Mouse (Mus musculus) mouse trophoblast stem cell (cell line): ENCODE measurements around the gene Mpped2.

ENCODE experiments used
- in situ Hi-C, 2 experiments: fragments of 300-500 bp; cut with MseI, MboI; formaldehyde crosslinking; loops; 2 replicates in 1 of 2; 3 replicates in 1 of 2; pipeline ENCODE4 v1.15.1; 2025

Mpped2 gene

DNA sequence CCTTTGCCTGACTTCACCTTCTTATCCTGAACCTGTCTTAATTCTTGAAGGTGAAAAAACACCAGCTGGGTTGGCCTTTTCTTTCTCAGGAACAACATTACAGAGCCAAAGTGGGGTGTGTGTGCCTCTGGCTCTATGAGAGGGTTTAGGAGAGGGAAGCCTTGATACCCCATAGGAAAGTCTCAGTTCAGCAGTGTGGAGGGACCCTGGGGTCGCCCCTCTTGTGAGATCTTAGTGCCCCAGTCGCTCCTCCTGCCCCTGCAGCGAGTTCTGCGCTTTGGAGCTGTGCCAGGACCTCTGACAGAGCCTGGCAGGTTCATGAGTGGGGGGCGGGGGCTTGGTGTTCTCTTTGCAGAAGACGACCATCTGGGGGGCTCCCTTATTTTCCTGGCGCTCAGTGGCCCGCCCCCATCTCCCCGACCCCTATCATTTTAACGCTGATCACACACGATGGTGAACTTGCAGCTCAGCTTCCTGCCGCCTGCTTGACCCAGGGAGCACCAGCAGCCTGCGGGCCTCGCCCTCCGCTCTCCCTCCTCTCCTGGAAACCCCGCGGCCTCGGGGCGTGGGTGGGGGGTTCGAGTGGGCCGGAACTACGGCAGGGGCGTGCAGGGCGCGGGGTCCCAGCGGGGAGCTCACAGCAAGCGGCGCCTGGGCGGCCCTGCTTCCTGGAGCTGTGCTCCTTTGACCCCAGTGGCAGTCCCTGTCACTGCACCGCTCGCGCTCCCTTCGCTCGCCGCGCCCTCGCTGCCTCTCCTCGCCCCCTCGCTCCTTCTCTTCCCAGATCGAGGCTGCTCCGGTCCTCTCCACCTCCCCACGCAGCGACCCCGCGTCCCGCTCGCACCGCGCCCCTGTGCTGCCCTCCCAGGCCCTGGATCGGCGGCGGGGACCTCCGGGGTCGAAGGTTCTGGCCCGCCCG is at the start of gene Mpped2:
Mpped2 (plus strand) TSS at position 487 of the 919 bp plus-strand sequence.
- in situ Hi-C loops = loop anchor here in 1 of 2 experiments (25.0 kb wide), 2 partner anchors 256 to 269 kb away; partner anchors contain the start of gene Arl14ep

DNA sequence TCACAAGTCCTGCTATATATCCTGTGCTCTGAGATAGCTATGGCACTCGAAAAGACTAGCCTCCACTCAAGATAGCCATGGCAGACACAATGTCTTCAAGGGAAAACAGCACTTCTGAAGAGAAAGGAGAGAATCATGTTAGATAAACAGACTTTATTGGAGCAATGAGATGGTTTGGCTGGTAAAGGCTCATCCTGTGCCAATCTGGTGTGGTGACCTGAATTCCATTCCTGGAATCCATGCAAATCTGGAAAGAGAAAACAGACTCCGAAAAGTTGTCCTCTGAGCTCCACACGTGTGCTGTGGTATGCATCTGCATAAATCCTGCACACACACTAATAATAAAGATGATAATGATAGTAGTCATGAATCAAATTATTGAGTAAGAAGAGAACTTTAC is 48.3 kb upstream of the Mpped2 start:
- in situ Hi-C loops = no loop called here

DNA sequence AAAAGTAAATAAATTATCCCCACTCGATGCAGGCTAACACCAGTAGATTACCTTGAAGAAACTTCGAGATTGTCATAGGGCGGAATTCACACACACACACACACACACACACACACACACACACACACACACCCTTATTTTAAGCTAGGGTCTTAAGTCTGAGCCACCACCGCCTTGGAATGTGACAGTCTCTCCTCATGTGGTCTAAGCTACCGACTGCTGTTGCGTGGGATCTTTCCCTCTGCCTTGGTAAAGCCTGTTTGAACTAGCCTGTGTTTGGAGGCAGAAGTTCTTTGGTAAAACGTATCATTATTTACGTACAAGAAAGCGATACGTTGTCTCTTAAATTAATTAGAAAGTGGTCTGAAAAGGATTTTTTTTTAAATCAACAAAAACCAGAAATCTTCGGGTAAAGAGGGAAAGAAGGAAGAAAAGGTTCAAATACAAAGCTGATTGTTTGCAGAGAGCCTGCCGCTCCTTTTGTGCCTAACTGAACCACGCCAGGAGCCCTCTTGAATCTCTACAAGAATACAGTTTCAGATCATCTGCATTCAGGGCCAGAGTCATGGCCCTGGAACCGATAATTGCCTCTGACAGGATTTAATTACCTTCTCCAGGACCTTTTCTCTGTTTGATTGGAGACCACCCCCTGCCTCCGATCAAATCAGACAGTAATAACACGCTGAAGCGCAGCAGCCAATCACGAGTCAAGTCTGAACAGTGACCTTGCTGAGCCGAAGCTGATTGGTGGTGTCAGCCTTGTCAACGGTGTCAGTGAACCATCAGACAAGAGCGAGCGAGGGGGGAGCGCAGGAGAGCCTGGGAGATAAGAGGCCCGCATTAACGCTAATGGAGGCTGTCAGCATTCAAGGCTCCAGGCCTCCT is 43.1 kb upstream of the Mpped2 start:
- in situ Hi-C loops = no loop called here

DNA sequence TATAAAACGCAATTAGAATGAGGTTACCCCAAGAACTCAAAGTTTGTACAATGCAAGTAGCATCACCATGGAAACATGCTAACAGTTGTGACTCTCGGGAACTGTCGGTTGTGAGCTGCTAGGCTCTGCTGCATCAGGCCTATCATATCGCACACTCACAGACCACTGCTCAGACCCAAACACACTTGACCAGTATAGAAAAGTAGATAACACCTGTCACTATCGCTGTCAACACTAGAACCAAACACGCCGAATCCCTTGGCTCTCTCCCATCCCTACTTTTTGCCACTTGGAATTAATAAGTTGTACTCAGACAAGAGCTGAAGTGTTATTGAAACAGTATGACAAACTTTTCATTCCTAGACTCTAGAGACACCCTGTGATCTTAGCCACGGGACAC is 40.9 kb upstream of the Mpped2 start:
- in situ Hi-C loops = no loop called here

DNA sequence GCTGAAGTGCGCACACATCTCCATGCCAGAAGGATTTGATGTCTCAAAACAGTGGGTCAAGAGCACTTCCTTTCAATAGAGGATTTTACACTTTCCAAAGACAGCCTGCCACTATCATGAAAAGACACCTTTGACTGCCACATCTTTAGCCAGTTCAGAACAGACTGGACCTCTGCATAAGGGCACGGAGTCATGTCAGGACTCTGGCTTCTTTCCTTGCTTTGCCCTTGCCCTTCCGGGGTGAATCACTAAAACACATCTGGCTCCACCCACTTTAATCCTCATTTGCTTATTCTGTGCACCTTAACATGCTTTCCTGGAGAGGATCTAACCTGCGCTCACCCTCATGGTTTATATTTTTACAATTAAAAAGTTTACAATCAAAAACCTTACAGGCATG is 40.3 kb upstream of the Mpped2 start:
- in situ Hi-C loops = no loop called here

DNA sequence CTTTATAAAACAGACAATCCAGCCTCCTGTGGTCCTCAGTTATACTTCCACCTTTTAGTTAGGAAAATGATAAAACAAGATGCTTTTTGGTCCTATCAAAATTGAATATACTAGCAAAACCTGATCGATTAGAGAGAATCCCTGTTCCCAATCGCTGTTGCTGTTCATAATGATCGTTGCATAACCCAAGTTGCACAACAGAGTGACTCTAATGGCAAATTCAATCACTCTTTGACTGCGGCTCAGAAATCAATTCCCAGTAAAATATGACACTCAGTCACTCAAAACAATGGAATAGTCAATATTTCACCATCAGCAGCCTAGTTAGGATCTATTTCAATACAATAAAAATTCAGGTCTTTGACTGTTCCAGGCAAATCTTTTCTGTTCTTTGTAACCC is 39.8 kb upstream of the Mpped2 start:
- in situ Hi-C loops = no loop called here

DNA sequence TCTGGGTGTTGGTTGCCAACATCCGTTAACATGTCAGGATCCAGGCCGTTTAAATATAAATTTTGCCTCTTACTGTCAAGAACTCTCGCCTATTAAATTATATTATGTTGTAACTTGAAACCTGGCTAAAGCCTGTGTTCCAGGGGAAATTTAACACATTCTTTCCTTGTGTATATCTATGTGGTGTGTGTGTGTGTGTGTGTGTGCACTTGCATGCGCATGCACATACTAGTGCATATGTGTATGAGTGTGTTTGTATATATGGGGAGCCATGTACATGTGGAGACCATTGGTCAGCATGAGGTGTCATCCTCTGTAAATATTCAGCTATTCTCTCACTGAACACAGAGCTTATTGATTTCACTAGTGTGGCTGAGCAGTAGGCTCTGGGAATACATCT is 37.8 kb upstream of the Mpped2 start:
- in situ Hi-C loops = no loop called here

DNA sequence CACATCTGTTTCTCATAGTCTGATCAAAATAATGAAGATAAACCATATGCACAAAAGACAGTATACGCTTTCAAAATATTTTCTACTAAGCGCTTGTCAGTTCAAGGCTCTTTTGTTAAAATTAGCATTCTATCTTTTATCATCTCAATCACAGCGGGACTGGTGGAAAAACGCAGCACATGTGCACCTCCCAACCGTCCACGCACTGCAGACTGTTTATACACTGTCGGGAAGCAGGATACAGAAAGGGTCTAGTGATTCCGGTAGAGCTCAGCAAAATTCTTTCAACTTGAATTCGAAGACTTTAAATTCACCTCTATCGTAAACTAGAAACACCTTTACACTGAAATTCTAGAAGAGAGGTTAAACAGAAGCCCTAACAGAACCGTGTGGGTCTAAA is 27.8 kb upstream of the Mpped2 start:
- in situ Hi-C loops = no loop called here

DNA sequence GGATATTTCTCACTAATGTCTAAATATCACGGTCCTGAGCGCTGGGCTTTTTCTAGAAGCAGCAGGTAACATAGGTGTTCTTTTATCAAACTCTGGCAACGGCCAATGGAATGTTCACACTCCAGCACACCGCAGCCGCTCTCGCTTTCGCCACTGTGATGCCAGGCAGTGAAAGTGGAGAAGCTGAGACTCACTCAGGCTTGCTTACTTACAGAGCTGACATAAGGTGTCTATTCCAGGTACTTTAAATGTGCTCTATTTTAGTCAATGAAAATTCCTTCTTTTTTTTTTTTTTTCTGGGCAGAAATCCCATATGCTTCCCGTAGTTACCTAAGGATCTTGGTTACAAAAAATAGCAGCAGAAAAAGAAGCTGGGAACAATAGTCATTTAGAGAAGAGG is 18.8 kb upstream of the Mpped2 start:
- in situ Hi-C loops = no loop called here

DNA sequence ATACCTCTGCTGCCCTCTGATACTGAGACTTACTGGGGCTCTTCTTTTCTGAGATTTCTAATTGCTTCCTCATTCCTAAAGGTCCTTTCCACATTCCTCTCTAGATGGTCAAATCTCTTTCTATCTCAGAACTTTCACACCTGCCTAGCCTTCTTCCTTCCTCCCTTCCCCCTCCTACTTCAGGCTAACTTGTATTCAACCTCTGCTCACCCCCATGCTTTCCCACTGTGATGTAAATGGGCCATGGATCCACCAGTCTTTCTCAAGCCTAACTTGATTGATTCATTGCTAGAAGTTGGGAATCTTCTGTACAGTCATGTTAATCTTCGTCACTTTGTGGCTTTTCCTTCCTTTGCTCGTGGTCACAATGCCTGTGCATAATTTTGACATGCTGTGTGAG is 15.6 kb upstream of the Mpped2 start:
- in situ Hi-C loops = loop anchor here in 1 of 2 experiments (25.0 kb wide), 2 partner anchors 240 to 285 kb away; partner anchors contain the start of gene Arl14ep

DNA sequence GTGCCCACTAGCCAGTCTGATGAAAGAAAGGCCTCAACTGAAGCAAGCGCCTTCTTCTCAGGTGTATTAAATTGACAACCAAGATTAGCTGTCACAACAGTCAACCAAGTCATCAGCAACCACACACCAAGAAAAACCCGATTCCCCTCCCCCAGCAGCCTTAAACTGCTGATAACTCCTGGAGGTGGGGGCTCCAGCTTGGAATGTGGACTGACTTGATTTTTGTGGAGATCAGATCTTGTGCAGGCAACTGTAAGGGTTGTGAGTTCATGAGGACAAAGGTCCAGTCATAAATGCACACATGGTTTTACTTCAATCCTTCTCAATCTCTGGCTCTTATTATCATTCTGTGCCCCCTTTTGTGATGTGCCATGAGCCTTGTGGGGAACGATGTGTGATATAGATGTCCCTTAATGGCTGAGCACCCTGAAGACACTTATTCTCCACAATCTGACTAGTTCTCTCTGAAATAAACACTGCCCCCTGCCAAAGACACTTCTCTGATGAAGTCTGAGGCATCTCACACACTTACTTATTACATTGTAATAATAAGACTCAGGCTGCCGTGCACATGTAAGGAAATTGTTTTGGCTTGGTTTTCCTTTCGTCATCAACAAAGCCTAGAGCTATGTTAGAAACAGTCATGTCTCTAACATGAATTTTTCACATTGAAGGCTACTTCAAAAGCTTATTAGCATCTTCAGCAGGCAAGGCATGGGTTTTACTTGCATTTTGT is 13.2 kb upstream of the Mpped2 start:
- in situ Hi-C loops = loop anchor here in 1 of 2 experiments (25.0 kb wide), 2 partner anchors 243 to 282 kb away; partner anchors contain the start of gene Arl14ep

DNA sequence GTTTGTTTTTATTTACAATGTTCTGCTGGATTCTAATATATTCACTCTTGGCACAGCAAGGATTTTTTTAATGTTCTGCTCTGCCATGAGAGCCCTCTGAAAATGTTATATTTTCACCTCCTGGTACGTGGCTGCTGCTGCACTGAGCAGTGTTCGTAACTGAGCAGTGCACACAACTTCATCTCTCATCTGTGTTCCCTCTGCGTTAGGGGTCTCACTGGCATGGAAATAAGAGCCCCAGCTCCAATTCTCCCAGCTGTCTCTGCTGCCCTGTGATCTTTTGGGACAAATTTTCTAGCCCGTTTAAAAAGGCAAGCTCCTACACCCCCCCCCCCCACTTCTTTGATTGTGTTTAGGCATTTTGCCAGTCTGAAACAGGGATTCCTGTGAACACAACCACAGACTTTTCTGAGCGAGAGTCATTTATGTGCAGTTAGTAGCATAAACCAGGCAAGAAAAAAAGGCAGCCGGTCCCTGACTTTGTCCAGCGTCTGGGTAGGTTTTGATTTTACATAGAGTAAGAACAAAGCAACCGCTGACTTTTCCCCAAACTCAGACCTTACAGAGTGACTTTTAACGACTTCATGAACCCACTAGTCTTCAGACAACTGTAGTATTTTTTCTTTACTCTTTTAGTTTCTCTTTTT is 9.8 kb upstream of the Mpped2 start:
- in situ Hi-C loops = loop anchor here in 1 of 2 experiments (25.0 kb wide), 2 partner anchors 246 to 279 kb away; partner anchors contain the start of gene Arl14ep

DNA sequence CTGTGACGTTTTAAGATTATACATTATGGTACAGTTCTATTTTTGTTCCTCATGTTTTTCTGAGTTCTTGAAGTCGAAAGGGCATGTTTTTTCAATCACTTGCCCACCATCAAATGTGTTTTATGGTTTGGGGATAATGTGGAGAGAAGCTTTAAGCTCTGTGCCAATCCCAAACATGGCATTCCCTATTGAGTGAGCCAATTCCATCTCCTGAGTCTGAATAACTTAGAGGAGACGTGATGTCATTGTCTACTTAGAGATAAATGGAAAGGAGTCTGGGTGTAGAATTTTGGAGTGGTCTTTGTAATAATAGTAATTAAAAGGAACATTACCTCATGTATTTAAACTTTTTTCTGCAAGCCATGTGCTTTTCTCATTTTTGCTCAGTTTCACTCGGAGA is 9.2 kb upstream of the Mpped2 start:
- in situ Hi-C loops = loop anchor here in 1 of 2 experiments (25.0 kb wide), 2 partner anchors 247 to 278 kb away; partner anchors contain the start of gene Arl14ep

DNA sequence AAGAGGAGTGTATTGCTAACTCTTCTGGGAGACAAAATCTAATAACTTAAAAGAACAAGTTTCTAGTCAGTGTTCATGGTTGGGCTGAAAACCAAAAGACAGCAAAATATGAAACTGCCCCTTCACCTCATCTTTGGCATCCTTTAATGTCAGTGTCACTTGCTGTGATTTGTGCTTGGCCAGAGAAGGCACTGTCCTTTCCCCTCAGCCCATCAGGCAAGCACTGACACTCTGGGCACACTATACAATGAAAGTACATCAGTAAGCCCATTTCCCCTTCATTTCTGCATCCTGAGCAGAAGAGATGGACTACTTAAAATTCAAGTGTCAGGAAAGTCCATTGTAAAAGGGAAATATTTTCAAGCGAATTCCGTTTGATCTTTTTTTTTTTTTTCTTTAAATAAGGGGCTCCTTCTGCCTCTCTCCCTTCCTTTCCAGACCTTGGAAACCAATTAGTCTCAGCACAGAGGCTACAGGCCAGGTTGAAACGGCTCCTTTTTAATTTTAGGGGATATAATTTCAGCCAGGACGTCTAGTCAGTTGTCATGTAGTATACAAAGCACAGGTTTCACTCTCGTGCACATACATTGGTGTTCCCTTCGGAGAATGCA is 1.2 kb upstream of the Mpped2 start:
- in situ Hi-C loops = loop anchor here in 1 of 2 experiments (25.0 kb wide), 2 partner anchors 255 to 270 kb away; partner anchors contain the start of gene Arl14ep

DNA sequence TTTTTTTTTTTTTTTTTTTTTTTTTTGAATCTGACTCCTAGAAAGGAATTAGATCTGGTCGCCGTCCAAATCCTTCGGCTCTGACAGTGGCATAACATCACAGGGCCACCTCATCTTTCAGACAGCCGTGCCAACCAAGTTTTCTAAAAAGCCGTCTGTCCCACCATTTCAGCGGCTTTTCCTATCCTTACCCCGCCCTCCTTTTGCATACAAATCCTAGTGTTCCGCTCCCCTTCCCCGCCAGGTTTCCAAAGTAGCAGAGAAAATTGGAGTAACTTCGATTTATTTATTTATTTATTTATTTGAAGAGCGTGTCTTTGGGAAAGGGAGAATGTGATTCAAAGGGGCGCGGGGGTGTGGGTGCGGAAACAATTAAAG is 675 bp upstream of the Mpped2 start:
- in situ Hi-C loops = loop anchor here in 1 of 2 experiments (25.0 kb wide), 2 partner anchors 255 to 270 kb away; partner anchors contain the start of gene Arl14ep

DNA sequence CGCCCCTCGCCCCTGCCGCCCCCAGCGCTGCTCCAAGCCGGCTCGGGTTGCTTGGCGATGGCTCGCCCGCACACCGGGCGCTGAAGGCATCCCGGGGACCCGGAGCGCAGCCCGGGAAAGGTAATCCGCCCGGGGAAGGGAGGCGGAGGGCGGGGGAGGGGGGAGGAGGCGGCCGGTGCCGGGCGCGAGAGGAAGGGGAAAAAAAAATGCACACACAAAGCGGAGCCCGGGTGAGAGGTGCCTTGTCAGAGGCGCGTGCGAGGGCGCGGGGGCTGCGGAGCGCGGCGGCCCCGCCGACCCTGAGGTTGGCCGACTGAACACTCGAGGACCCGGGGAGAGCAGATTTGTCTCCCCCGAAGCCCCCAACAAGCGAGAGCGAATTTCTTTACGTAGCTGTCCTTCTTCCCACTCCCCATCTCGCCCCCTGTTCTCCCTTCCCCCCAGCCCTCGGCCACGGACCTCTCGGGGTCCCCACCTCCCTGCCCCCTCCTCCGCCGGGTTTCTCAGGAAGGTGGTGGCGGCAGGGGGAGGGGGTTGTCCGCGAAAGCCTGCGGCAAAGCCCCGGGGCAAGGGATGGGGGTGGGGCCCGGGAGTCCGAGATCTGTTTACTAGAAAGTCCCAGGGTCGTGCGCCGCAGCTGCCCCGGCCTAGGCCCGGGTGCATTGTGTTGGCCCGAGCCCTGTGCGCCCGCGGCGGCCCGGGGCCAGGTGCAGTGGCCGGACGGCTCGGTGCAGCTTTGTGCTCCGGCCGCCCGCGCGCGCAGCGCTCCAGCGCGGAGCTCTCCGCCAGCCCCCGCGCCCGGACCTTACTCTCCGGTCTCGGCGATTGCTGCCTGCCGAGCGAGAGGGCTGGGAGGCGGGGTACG is 865 bp downstream of the Mpped2 start:
- in situ Hi-C loops = loop anchor here in 1 of 2 experiments (25.0 kb wide), 2 partner anchors 257 to 268 kb away; partner anchors contain the start of gene Arl14ep

DNA sequence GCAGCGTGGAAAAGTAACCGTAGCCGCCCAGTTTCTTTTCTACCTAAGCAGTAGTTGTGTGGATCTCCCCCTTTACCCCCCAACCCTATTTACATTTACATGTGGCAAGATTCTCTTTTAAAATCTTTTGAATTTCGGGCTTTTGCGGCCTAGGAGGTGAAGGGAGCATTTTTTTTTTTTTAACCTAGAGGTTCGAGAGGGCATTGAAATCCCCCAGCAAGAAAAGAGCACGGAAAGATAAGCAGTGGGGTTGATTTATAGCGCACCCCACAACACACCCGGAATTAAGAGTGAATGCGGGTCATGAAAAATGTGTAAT is 1.5 kb downstream of the Mpped2 start:
- in situ Hi-C loops = loop anchor here in 1 of 2 experiments (25.0 kb wide), 2 partner anchors 257 to 268 kb away; partner anchors contain the start of gene Arl14ep

DNA sequence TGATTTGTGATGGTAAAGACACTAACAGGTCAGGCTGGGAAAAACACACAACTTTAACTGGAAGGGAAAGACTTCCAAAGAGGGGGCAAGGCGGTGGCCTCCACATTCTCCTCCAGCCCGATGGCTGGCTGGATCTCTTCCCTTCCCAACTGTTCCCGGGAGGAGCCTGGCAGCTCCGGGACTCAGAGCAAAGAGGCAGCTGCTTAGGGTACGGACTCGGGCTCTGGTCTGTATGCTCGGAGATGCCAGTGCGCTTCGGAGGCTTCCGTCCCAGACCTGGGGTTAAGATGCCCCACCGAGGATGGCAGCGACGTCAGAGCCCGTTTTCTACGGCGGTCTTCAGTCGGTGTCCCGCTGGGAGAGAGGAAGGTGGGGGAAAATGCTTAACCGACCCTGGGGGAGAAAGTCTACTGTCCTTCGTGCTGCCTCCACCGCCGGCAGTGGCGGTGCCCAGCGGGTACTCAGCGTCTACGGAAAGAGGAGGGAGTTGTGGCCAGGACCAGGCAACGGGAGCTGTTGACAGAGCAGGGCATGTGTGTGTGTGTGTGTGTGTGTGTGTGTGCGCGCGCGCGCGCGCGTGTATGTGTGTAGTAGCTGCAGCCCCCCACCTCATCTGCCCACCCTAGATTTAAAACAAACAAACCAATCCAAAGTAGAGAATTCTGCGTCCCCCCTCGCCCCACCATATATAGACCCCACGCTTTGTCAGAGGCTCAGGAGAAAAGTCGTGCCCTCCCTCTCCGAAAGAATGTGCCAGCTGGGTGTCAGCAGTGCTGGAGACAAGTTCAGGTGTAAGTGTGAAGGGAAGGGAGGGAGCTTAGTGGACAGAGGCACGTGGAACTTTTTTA is 2.0 kb downstream of the Mpped2 start:
- in situ Hi-C loops = loop anchor here in 1 of 2 experiments (25.0 kb wide), 2 partner anchors 258 to 267 kb away; partner anchors contain the start of gene Arl14ep
